Mouse (Mus musculus): ENCODE data around the gene Gpr27.

DNA sequence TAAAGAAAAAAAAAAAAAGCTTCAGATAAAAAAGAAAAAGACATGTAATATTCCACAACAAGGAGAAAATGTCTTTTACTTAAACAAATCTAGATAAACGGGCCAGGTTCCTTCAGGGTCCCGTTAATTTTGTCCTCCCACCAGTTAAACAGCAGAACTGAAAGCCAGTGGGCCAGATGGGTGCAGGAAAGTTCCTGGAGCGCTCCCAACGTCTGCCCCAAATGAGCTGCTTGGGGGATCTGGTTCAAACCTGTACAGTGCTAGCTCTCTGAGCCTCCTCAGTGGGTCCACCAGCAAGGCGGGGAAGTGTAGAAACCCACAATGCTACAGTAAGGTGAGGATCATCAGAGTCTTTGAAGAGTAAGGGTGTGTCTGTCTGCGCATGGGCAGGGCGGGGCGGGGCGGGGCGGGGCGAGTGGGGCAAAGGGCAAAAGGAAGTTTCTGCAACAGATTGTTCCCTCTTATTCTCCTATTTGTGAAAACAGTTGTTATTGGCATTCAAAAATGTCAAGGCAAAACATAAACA lies 19.2 kb downstream of the Gpr27 start:
- no peak for TF ChIP-seq POLR2A (IDR thresholded peaks at IDR 0.05; ENCODE audit: low read depth, low read length)
- TF ChIP-seq CTCF (conservative IDR thresholded peaks at IDR 0.05; ENCODE audit: insufficient read depth, insufficient read length, low read depth, low read length) = no peak

Measured in kidney, adult 2 months (tissue).